Mouse (Mus musculus): ENCODE data around the gene Mindy2.
"Not testable (repeated sequence)": the region's sequence is repeated elsewhere in the genome, so short reads cannot be mapped to it uniquely, and the experiment has no call there.

Gene Mindy2

GRCm38 (mm10) chr9:70584641-70585040 lies 72.3 kb downstream of the Mindy2 start:
- no peak for DNase-seq (ENCODE audit: low read depth, low spot score)

GRCm38 (mm10) chr9:70580956-70581355 lies 76.0 kb downstream of the Mindy2 start:
- DNase-seq (ENCODE audit: low read depth, low spot score), result peak; percentile 20

- DNase-seq (ENCODE audit: low read depth, low spot score), result no peak
These were observed 78.9 kb downstream of the Mindy2 start for GRCm38 (mm10) chr9:70578123-70578522.

- no peak for DNase-seq (ENCODE audit: low read depth, low spot score)
These were observed 86.6 kb downstream of the Mindy2 start for GRCm38 (mm10) chr9:70570351-70570750.

GRCm38 (mm10) chr9:70567651-70568050 lies 89.3 kb downstream of the Mindy2 start:
- DNase-seq (ENCODE audit: low read depth, low spot score), result no peak

GRCm38 (mm10) chr9:70562825-70563224 lies 94.1 kb downstream of the Mindy2 start:
- no peak for DNase-seq (ENCODE audit: low read depth, low spot score)

GRCm38 (mm10) chr9:70556796-70557195 lies 100.2 kb downstream of the Mindy2 start:
- no peak for DNase-seq (ENCODE audit: low read depth, low spot score)

GRCm38 (mm10) chr9:70555431-70555830 lies 101.5 kb downstream of the Mindy2 start:
- DNase-seq (ENCODE audit: low read depth, low spot score), result no peak

- DNase-seq (ENCODE audit: low read depth, low spot score), result not testable (repeated sequence)
These were observed 104.7 kb downstream of the Mindy2 start for GRCm38 (mm10) chr9:70552233-70552632.

- DNase-seq (ENCODE audit: low read depth, low spot score), result no peak
These were observed 105.5 kb downstream of the Mindy2 start for GRCm38 (mm10) chr9:70551524-70551923.

Data from A20 (cell line).